Mouse (Mus musculus) thymus, postnatal 4 days (tissue): ENCODE data around the gene Pex16.
"Not testable (repeated sequence)": the region's sequence is repeated elsewhere in the genome, so short reads cannot be mapped to it uniquely, and the experiment has no call there.

Experiments used
- DNase-seq: peaks from one replicate; pipeline ENCODE4 v3.0.0; 2021

Gene Pex16

GRCm38 (mm10) chr2:92389645-92390044 lies 15.2 kb downstream of the Pex16 start:
- DNase-seq: no peak

GRCm38 (mm10) chr2:92390206-92390930 lies 15.9 kb downstream of the Pex16 start:
- no peak for DNase-seq

DNA sequence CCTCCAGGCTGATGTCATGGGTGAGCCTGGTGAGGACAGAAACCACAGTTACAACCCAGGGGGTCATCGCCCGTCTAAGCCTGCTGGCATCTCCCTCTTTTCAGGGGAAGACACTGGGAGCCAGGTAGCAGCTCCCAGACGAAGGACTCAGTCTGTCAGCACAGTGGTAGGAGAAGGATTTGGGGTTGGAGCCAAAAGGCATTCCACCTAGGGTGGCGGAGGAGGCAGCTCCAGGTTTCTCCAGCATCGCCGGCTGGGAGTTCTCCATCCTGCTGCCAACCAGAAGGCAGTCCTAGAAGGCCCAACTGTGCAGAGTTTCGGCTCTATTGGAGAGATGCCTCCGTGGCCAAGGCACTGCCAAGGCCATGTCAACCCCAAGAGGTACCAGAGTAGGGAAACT lies 16.6 kb downstream of the Pex16 start:
- DNase-seq: no peak

DNA sequence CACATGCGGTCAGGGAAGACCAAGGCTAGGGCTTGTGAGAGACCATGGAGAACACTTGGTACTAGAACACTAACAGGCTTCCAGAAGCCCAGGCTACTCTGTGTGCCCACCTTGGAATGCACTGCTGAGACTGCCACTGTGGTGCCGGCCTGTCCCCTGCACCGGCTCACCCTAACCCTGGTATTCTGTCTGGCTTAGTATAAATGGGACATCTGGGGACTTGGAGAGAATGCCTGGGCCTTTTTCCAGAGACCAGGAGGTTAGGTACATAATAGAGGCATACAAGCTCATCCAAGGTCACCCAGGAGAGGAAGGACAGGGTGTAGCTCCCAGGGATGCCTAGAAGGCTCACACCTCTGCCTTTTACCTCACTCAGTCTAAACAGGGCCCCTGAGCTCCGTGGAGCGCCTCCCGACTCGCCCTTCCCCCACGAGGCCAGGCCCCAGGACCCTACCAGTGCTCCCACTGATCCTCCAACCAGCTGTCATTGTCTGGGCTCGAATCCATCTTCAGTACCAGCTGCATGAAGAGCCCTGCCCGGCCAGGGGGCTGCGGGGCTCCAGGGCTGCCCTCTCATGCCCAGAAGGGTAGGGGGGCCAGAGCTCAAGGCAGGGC lies 17.3 kb downstream of the Pex16 start:
- no peak for DNase-seq

GRCm38 (mm10) chr2:92392318-92393264 lies 18.1 kb downstream of the Pex16 start:
- no peak for DNase-seq

DNA sequence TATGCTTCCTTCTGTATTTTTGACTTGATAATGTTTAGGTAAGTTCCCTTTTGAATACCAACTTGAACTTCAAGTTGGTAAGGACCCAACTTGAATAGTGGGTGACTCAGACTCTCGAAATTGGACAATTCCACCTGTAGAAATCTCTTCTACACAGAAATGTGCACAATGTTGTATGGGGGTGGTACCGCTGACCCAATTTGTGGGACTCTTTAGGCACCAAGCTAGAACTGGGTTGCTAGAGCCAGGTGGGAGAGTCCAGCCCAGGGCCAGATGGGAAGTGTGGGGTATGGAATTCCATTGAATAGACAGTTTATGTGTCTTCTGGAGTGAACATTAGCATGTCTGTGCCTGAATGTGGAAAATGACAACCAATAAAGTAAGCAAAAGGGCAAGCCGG lies 21.1 kb downstream of the Pex16 start:
- DNase-seq: no peak

GRCm38 (mm10) chr2:92397436-92397835 lies 23.0 kb downstream of the Pex16 start:
- DNase-seq: no peak

GRCm38 (mm10) chr2:92399877-92400276 lies 25.4 kb downstream of the Pex16 start:
- DNase-seq: not testable (repeated sequence)

- DNase-seq: no peak
Observed at GRCm38 (mm10) chr2:92400682-92401081, 26.2 kb downstream of the Pex16 start.

DNA sequence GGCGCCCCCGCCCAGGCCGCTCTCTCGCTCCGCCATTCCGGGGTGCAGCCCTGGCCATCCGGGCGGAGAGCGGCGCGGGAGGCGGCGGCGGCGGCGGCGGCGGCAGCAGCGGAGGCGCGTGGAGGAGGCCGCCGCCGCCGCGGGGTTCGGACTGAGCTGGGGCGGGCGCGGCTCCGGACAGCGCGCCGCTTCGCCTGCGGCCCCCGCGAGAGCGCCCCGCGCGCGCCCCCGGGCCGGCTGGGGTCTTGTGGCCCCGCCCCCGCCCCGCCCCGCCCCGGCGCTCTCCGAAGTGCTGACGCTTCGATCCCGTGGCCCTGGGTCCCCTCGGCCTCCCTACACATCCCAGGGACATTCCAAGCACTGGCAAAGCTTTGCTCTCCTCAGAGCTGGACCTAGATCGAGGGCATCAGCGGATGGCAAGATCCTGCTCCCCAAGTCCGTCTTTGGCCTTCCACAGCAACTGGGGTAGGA lies 26.6 kb downstream of the Pex16 start, which contains the start of gene Mapk8ip1:
TSS of gene Mapk8ip1 (minus strand) at position 173 of the 471 bp plus-strand sequence.
- DNase-seq: no peak

GRCm38 (mm10) chr2:92402591-92403326 lies 28.3 kb downstream of the Pex16 start:
- DNase-seq: no peak

DNA sequence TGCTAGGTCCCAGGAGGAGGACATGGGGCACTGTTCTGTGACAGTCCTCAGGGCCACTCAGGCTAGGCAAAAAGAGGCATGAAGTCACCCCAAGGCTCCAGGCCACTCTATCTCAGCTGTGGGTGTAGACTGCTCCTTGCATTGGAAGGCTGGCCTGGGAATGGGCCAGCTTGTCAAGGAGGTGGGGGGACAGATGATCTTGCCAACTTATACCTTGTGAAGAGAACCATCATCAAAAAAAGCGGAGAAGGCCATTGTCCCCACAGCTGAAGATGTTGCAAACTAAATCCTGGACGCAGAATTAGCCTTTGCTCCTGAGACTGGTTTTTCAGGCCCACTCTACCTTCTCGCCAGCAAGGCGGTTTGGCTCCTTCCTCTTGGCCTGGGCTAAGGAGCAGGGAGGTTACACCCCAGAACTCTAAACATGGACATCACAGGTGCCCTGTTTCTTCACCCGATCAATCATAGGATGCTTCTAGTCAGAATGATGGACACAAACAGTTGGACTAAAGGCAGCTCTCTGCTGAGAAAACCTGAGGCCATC lies 29.4 kb downstream of the Pex16 start:
- DNase-seq: no peak

DNA sequence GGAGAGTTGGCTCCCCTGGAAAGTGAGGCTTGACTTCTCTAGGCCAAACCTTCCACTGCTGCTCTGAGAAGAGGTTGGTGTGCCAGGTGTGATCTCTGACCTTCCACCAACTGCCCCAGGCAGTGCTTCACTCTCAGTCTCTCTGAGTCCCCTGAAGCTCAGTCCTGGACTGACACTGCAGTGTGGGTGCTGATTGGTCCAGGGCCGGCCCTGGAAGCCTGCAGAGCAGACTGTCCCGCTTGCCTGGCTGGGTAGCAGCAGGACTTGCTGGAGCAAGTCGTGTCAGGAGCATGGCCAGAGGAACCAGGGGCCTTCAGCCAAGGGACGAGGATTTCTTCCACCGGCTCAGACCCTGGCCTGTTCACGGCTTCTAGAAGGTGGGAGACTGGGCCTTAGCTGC lies 30.3 kb downstream of the Pex16 start:
- DNase-seq: no peak

GRCm38 (mm10) chr2:92405687-92406086 lies 31.2 kb downstream of the Pex16 start:
- no peak for DNase-seq

DNA sequence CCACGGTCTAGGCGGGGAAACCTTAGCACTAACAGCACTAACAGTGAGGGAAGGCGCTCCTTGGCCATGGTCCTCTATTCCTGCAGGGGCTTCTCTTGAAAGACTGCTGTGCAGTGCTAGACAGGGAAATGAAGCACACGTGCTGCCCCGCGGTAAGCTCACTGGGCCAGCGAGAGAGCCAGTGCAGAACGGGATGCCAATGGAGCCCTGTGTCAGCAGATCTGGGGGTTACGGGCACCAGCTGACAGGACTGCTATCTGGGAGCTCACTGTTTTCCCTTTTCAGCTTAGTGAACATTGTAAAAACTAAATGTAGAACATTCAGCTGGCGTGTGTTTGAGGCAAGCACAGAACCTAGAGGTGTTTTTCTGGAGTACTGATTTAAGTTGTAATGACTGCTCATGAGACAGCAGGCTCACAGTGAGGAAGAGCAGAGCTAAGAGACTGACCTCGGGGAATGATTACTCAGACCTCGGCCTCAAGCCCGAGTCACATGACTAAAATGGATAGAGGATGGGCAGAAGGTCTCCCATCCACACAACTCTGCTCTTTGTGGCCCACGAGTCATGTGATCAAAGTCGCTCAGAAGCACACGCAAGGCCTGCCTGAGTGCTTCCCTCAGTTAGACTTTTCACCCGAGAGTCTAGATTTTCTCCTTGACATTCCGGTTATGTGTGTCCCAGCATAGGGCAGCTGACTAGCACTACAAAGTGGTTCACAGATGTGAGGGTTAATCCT lies 34.0 kb downstream of the Pex16 start:
- no peak for DNase-seq

DNA sequence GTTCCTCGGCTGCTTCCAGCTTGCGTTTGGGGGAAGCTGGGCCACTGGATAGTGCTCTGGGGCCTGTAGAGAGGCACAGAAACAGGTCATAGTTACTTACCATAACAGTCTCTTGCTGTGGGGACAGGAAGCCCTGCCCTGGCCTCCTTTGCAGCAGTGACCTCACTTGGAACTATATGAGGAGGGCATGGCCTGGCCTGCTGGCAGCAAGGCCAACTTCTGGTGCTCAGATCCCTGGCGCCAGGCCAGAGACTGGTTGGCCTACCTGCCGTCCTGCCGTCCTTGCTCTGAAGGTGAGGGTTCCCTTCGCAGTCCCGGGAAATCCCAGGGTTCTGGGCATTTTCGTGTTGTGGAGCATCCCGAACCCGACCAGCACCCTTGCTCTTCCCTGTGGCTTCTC lies 37.2 kb downstream of the Pex16 start:
- no peak for DNase-seq

- no peak for DNase-seq
Observed at GRCm38 (mm10) chr2:92421723-92422387, 47.4 kb downstream of the Pex16 start.

DNA sequence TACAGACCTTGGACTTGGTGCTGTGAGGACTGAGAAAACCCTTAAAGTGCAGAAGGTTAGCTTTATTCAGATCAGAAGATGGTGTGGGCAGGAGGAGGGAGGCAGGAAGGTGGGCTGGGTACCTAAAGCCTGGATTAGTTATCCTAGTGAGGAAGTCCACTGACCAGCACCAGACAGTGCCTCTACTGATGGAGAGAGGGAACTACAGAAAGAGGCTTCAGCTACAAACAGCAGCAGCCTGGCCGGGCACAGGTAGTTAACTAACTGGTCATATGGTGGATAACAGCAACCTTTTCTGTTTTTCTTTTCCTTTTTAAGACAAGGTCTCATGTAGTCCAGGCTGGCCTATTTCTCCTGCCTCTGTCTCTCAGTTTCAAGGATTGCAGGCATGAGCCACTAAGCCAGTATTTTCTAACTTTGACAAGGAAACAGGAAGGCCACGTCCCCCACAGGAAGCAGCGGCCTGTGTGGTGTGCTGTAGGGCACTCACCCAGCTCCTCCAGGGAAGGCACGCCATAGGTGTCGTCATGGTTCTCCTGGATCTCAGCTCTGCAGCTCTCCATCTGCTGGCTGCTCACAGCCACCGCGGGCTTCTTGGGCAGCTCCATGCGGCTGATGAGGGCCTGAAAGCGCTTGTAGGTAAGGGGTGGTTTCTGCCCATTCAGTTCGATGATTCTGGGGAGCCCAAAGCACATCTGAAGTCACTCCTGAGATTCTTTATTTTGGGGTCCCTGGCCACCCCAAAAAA lies 48.1 kb downstream of the Pex16 start:
- no peak for DNase-seq

GRCm38 (mm10) chr2:92423156-92423555 lies 48.7 kb downstream of the Pex16 start:
- no peak for DNase-seq
